Mouse (Mus musculus) small intestine, adult 2 months (tissue): ENCODE data around the gene Sept4. TPM values are rescaled to one million over a fixed set of nuclear protein-coding genes. Genes with fewer than 3 reads are reported as not detected.

Experiments
- H3K27ac ChIP-seq: fragments of 200-500 bp; 2 replicates; pipeline ENCODE4 v1.5.1; 2012; ENCODE audit warnings: low read depth, low read length, control low read depth, inconsistent platforms; ENCODE audit not compliant: insufficient read depth
- H3K27me3 ChIP-seq: fragments of 200-500 bp; 2 replicates; pipeline ENCODE4 v1.6.1; 2012; ENCODE audit warnings: mild to moderate bottlenecking, moderate library complexity, low read length, inconsistent platforms; ENCODE audit not compliant: control insufficient read depth, insufficient read depth
- H3K36me3 ChIP-seq: fragments of 200-500 bp; 2 replicates; pipeline ENCODE4 v1.6.1; 2012; ENCODE audit warnings: mild to moderate bottlenecking, low read length, control low read depth, inconsistent platforms; ENCODE audit not compliant: control insufficient read depth, insufficient read depth
- H3K4me1 ChIP-seq: fragments of 200-500 bp; 2 replicates; pipeline ENCODE4 v1.6.1; 2012; ENCODE audit warnings: low read length, inconsistent platforms, mixed read lengths; ENCODE audit not compliant: control insufficient read depth, insufficient read depth, insufficient read length
- H3K4me3 ChIP-seq: fragments of 200-500 bp; 2 replicates; pipeline ENCODE4 v1.5.1; 2012; ENCODE audit warnings: low read depth, mild to moderate bottlenecking, control low read depth, inconsistent platforms, low read length, moderate library complexity
- CTCF ChIP-seq: fragments of 200-500 bp; IDR thresholded peaks from 2 replicates; pipeline ENCODE4 v1.5.1; 2012; ENCODE audit warnings: low read depth, mild to moderate bottlenecking, control low read depth, inconsistent platforms, low read length, moderate library complexity, mixed read lengths; ENCODE audit not compliant: insufficient replicate concordance, insufficient read length; ENCODE audit errors: extremely low read depth
- POLR2A ChIP-seq: fragments of 200-500 bp; IDR thresholded peaks from 2 replicates; pipeline ENCODE4 v1.6.1; 2012; ENCODE audit warnings: low read depth, mild to moderate bottlenecking, control low read depth, inconsistent platforms, low read length, moderate library complexity
- WGBS: fragments of 180-500 bp; shearing (Covaris S2); methylation state at CpG from one replicate; pipeline ENCODE4 v1.1.7; 2018; 5-methylcytosine and 5-hydroxymethylcytosine counted together
- polyA plus RNA-seq: library from polyadenylated mRNA; depleted of rRNA; stranded (reverse); fragments of >200 nt; gene quantifications from 2 replicates; pipeline ENCODE4 v1.2.3, GENCODE M21; 2012

The Sept4 gene
- polyA plus RNA-seq, 1 experiment = 19.8 TPM

GRCm38 (mm10) chr11:87570743-87571142 lies 2.0 kb downstream of the Sept4 start:
- Histone ChIP-seq H3K27ac (no peak overlapping the region), H3K36me3 (no peaks in the 10 kb centered on the region), H3K4me1 (peaks cover 1% of the 10 kb centered on the region; the same call in 1 of the 2 replicates), H3K4me3 (no peak overlapping the region), H3K27me3 (0 out of 2 replicates have a peak, but pooled peaks cover 3% of the 10 kb centered on the region)
- WGBS = 60% methylated on average over 5 of the region's 5 CpGs
- TF ChIP-seq POLR2A (no peak), CTCF (no peak)

- peaks cover 1% of the 10 kb centered on the region; the same call in 1 of the 2 replicates for H3K4me1 ChIP-seq
- no peaks in the 10 kb centered on the region for H3K36me3 ChIP-seq
- H3K27me3 ChIP-seq = 0 out of 2 replicates have a peak, but pooled peaks cover 3% of the 10 kb centered on the region
- WGBS = 84% methylated on average over 1 of the region's 1 CpGs
- TF ChIP-seq POLR2A = no peak
- no peak for TF ChIP-seq CTCF
- no peak overlapping the region for H3K4me3 ChIP-seq
- peak overlapping the region; percentile 68 for H3K27ac ChIP-seq
Observed at GRCm38 (mm10) chr11:87571361-87571950, 2.8 kb downstream of the Sept4 start.

GRCm38 (mm10) chr11:87573751-87574150 lies 5.0 kb downstream of the Sept4 start:
- TF ChIP-seq CTCF (no peak), POLR2A (no peak)
- WGBS = 69% methylated on average over 7 of the region's 7 CpGs
- Histone ChIP-seq H3K27ac (peak overlapping the region; percentile 66), H3K27me3 (peaks cover 7% of the 10 kb centered on the region), H3K4me1 (peaks cover 11% of the 10 kb centered on the region; the same call in 1 of the 2 replicates), H3K4me3 (no peak overlapping the region), H3K36me3 (no peaks in the 10 kb centered on the region)

GRCm38 (mm10) chr11:87574520-87575180 lies 5.9 kb downstream of the Sept4 start:
- WGBS = 58% methylated on average over 21 of the region's 21 CpGs

GRCm38 (mm10) chr11:87577601-87578248 lies 9.0 kb downstream of the Sept4 start:
- H3K4me3 ChIP-seq = peak overlapping the region; percentile 69
- 0 out of 2 replicates have a peak overlapping the region, but pooled peaks have one; percentile 8 for H3K27ac ChIP-seq
- H3K4me1 ChIP-seq = peaks cover 11% of the 10 kb centered on the region; the same call in 1 of the 2 replicates
- 53% methylated on average over 6 of the region's 6 CpGs for WGBS
- TF ChIP-seq POLR2A (no peak), CTCF (no peak)
- H3K36me3 ChIP-seq = no peaks in the 10 kb centered on the region
- peaks cover 4% of the 10 kb centered on the region for H3K27me3 ChIP-seq

More at GRCm38 (mm10) chr11:87574520-87575180, 5.9 kb downstream of the Sept4 start:
- peaks cover 11% of the 10 kb centered on the region; the same call in 1 of the 2 replicates for H3K4me1 ChIP-seq
- no peaks in the 10 kb centered on the region for H3K36me3 ChIP-seq
- peaks cover 7% of the 10 kb centered on the region for H3K27me3 ChIP-seq
- TF ChIP-seq POLR2A (no peak), CTCF (no peak)
- no peak overlapping the region for H3K4me3 ChIP-seq
- H3K27ac ChIP-seq = peak overlapping the region; percentile 66

GRCm38 (mm10) chr11:87578249-87578962 lies 9.7 kb downstream of the Sept4 start:
- WGBS = 1% methylated on average over 40 of the region's 40 CpGs
- H3K27me3 ChIP-seq = peaks cover 4% of the 10 kb centered on the region
- H3K4me3 ChIP-seq = peak overlapping the region; percentile 69
- TF ChIP-seq CTCF = no peak
- no peak; the same call in 1 of the 2 replicates for TF ChIP-seq POLR2A
- H3K36me3 ChIP-seq = no peaks in the 10 kb centered on the region
- H3K27ac ChIP-seq = peak overlapping the region; percentile 63
- H3K4me1 ChIP-seq = peaks cover 11% of the 10 kb centered on the region; the same call in 1 of the 2 replicates
